Mouse (Mus musculus) megakaryocyte, embryonic 14.5 days (primary cell): ENCODE results near the gene Pigh.

Experiments
- FLI1 ChIP-seq: IDR thresholded peaks from 2 replicates; pipeline ENCODE4 v1.6.1; 2012; ENCODE audit warnings: low read length, inconsistent platforms, mixed read lengths
- GATA1 ChIP-seq: IDR thresholded peaks from 3 replicates; pipeline ENCODE4 v1.6.1; 2012; ENCODE audit warnings: mixed read lengths, low read length, inconsistent platforms, borderline replicate concordance

GRCm38 (mm10) chr12:79064451-79064850, 25.0 kb downstream of the Pigh start:
- no peak for TF ChIP-seq FLI1
- no peak for TF ChIP-seq GATA1
